Mouse (Mus musculus): ENCODE results near the gene Btbd6. TPM values are rescaled to one million over a fixed set of nuclear protein-coding genes. Genes with fewer than 3 reads are reported as not detected.

The Btbd6 gene
- total and polyA plus RNA-seq, 2 experiments from 2014 or later: 52.1 to 76.1 TPM

DNA sequence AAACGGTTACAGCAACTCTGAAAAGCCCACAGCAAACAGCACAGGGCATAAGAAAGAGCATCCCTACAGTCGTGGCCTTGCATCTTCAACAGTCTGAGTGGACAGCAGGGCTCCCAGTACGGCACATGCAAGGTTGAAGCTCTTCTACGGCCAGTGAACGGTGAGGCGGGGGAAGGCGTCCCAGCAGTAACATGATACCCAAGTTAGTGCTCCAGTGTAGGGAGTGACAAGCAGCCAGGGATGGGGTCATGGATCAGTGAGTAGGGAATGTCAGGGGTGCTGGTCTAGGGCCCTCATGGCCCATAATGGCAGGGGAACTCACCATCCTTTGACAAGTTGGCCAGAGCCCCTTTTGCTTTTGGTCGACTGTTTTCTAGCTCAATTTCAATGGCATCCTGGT lies 7.3 kb upstream of the Btbd6 start:
- 75% methylated on average over 8 of the region's 8 CpGs for WGBS

DNA sequence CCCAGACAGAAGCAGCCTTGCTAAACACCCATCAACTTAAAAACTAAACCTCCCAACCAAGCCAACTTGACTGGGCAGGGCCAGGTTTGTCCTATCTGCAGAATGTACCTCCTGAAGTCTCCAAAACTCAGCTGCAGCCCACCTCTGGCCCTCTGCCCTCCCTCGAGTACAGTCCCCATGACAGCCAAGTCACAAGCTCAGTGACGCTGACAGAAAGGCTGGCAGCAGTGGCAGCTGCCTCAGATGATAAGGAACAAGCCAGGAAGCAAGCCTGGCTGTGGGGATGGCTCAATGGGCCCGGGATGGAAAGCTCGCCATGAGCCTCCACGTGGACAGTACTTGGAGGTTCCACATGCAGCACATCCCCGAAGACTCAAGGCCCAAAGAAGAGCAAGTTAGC lies 6.7 kb upstream of the Btbd6 start:
- DNase-seq (ENCODE audit: low spot score) (no peak), ATAC-seq (no peak)
- Histone ChIP-seq H3K4me1 (ENCODE audit: insufficient read depth, low read length) (no peaks in the 10 kb centered on the region), H3K9me3 (ENCODE audit: low read length) (no peaks in the 10 kb centered on the region), H3K9ac (replicated peaks; ENCODE audit: low read length) (no peak overlapping the region), H3K27ac (no peak overlapping the region), H3K4me2 (ENCODE audit: low read depth, low read length) (no peak overlapping the region), H3K4me3 (ENCODE audit: low read length) (no peak overlapping the region), H3K36me3 (ENCODE audit: insufficient read depth, low read length) (peaks cover 85% of the 10 kb centered on the region), H3K27me3 (ENCODE audit: insufficient read depth, low read length) (no peaks in the 10 kb centered on the region)
- WGBS: 90% methylated on average over 6 of the region's 6 CpGs
- no peak for TF ChIP-seq CTCF (IDR thresholded peaks at IDR 0.05; ENCODE audit: low read depth)

More for the DNA sequence above, 7.3 kb upstream of the Btbd6 start:
- H3K4me3 ChIP-seq (ENCODE audit: low read length): no peak overlapping the region
- ATAC-seq (no peak), DNase-seq (ENCODE audit: low spot score) (no peak)
- H3K9ac ChIP-seq (replicated peaks; ENCODE audit: low read length): no peak overlapping the region
- no peak overlapping the region for H3K27ac ChIP-seq
- no peaks in the 10 kb centered on the region for H3K27me3 ChIP-seq (ENCODE audit: insufficient read depth, low read length)
- TF ChIP-seq CTCF (IDR thresholded peaks at IDR 0.05; ENCODE audit: low read depth): no peak
- H3K36me3 ChIP-seq (ENCODE audit: insufficient read depth, low read length): peaks cover 85% of the 10 kb centered on the region
- H3K9me3 ChIP-seq (ENCODE audit: low read length): no peaks in the 10 kb centered on the region
- no peaks in the 10 kb centered on the region for H3K4me1 ChIP-seq (ENCODE audit: insufficient read depth, low read length)
- H3K4me2 ChIP-seq (ENCODE audit: low read depth, low read length): no peak overlapping the region

DNA sequence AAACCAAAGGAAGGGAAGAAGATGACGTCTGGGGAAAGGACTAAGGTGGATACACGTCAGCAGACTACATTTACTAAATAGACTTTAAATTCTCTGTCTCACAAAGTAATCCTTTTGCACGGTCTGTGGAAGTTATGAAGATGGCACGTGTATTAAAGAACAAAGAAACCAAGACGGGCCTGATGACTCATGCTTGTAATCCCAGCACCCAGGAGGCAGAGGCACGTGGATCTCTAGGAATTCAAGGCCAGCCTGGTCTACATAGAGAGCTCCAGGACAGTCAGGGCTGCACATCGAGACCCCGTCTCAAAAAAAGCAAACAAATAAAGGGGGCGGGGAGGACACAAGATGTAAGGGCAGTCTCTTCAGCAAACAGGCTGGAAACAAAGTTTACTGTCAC lies 1.5 kb upstream of the Btbd6 start:
- Histone ChIP-seq H3K9ac (replicated peaks; ENCODE audit: low read length) (no peak overlapping the region), H3K4me2 (ENCODE audit: low read depth, low read length) (no peak overlapping the region), H3K4me3 (ENCODE audit: low read length) (no peak overlapping the region), H3K9me3 (ENCODE audit: low read length) (no peaks in the 10 kb centered on the region), H3K4me1 (ENCODE audit: insufficient read depth, low read length) (peaks cover 14% of the 10 kb centered on the region), H3K36me3 (ENCODE audit: insufficient read depth, low read length) (peaks cover 59% of the 10 kb centered on the region), H3K27me3 (ENCODE audit: insufficient read depth, low read length) (no peaks in the 10 kb centered on the region), H3K27ac (no peak overlapping the region)
- ATAC-seq (no peak), DNase-seq (ENCODE audit: low spot score) (no peak)
- no peak for TF ChIP-seq CTCF (IDR thresholded peaks at IDR 0.05; ENCODE audit: low read depth)
- 88% methylated on average over 9 of the region's 9 CpGs for WGBS

DNA sequence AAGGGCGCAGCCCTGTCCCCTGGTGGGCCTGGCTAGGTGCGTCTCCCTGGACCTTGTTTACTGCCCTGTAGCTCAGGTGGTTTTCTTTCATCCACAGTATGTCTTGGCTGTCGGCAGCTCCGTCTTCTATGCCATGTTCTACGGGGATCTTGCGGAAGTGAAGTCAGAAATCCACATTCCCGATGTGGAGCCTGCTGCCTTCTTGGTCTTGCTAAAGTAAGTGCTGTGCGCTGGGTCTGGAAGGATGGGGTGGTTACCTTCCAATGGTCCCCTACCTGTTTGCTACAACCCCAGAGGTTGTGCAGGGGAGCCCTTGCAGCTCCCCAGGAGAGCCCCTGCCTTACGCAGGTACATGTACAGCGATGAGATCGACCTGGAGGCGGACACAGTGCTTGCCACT lies 874 bp downstream of the Btbd6 start:
- ATAC-seq: no peak
- 40% methylated on average over 12 of the region's 12 CpGs for WGBS
- peaks cover 14% of the 10 kb centered on the region for H3K4me1 ChIP-seq (ENCODE audit: insufficient read depth, low read length)
- peak overlapping the region; percentile 64 for H3K4me3 ChIP-seq (ENCODE audit: low read length)
- H3K36me3 ChIP-seq (ENCODE audit: insufficient read depth, low read length): peaks cover 60% of the 10 kb centered on the region
- peak overlapping the region; percentile 62 for H3K9ac ChIP-seq (replicated peaks; ENCODE audit: low read length)
- H3K4me2 ChIP-seq (ENCODE audit: low read depth, low read length): peak overlapping the region; percentile 86
- no peak for DNase-seq (ENCODE audit: low spot score)
- peak overlapping the region; percentile 94 for H3K27ac ChIP-seq
- H3K27me3 ChIP-seq (ENCODE audit: insufficient read depth, low read length): no peaks in the 10 kb centered on the region
- no peaks in the 10 kb centered on the region for H3K9me3 ChIP-seq (ENCODE audit: low read length)
- TF ChIP-seq CTCF (IDR thresholded peaks at IDR 0.05; ENCODE audit: low read depth): no peak; the same call in 1 of the 2 replicates

DNA sequence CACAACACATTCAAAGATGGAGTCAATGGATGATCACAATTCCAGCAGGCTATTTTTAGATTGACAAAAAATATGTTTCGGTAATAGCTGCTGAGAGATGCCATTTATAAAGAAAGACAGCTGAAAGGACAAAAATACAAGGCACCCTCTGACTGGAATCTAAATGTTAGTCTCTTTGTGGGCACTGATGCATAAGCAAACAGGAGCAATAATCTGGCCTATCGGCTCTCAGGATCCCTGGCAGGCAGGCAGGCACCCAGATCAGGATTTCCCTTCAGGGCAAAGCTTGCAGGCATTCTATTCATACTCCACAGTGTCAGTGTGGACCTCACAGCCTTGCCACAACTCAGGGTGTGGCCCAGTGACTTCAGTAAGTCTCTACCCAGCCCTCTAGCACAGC lies 5.7 kb downstream of the Btbd6 start:
- H3K4me3 ChIP-seq (ENCODE audit: low read length): no peak overlapping the region
- H3K9me3 ChIP-seq (ENCODE audit: low read length): no peaks in the 10 kb centered on the region
- H3K36me3 ChIP-seq (ENCODE audit: insufficient read depth, low read length): peaks cover 56% of the 10 kb centered on the region
- H3K4me2 ChIP-seq (ENCODE audit: low read depth, low read length): no peak overlapping the region
- DNase-seq (ENCODE audit: low spot score): no peak
- no peak for TF ChIP-seq CTCF (IDR thresholded peaks at IDR 0.05; ENCODE audit: low read depth)
- H3K27ac ChIP-seq: peak overlapping the region; percentile 45; the same call in 1 of the 2 replicates
- H3K4me1 ChIP-seq (ENCODE audit: insufficient read depth, low read length): peaks cover 9% of the 10 kb centered on the region; the same call in 1 of the 2 replicates
- WGBS: 41% methylated on average over 2 of the region's 2 CpGs
- ATAC-seq: peak; percentile 36; the same call in 1 of the 2 replicates
- H3K9ac ChIP-seq (replicated peaks; ENCODE audit: low read length): no peak overlapping the region
- H3K27me3 ChIP-seq (ENCODE audit: insufficient read depth, low read length): no peaks in the 10 kb centered on the region

DNA sequence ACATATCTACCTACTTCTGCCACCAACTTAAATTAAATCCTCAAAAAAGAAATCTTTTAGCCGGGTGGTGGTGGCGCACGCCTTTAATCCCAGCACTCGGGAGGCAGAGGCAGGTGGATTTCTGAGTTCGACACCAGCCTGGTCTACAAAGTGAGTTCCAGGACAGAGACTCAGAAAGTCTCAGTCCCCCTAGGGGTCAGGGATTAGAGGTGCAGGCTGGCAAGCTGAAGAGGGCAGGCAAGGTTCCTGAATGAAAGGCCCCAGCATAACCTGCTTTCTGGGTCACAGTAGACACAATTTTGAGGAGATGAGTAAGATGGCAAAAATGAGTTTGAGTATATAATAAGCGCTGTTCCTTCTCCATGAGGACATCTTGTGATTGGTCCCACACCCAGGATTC lies 9.1 kb downstream of the Btbd6 start:
- Histone ChIP-seq H3K4me3 (ENCODE audit: low read length) (no peak overlapping the region), H3K27me3 (ENCODE audit: insufficient read depth, low read length) (no peaks in the 10 kb centered on the region), H3K27ac (no peak overlapping the region), H3K36me3 (ENCODE audit: insufficient read depth, low read length) (peaks cover 45% of the 10 kb centered on the region), H3K4me1 (ENCODE audit: insufficient read depth, low read length) (no peaks in the 10 kb centered on the region), H3K9me3 (ENCODE audit: low read length) (no peaks in the 10 kb centered on the region), H3K9ac (replicated peaks; ENCODE audit: low read length) (no peak overlapping the region), H3K4me2 (ENCODE audit: low read depth, low read length) (no peak overlapping the region)
- ATAC-seq: no peak
- peak; percentile 48 for TF ChIP-seq CTCF (IDR thresholded peaks at IDR 0.05; ENCODE audit: low read depth)
- no peak for DNase-seq (ENCODE audit: low spot score)
- 97% methylated on average over 6 of the region's 6 CpGs for WGBS

DNA sequence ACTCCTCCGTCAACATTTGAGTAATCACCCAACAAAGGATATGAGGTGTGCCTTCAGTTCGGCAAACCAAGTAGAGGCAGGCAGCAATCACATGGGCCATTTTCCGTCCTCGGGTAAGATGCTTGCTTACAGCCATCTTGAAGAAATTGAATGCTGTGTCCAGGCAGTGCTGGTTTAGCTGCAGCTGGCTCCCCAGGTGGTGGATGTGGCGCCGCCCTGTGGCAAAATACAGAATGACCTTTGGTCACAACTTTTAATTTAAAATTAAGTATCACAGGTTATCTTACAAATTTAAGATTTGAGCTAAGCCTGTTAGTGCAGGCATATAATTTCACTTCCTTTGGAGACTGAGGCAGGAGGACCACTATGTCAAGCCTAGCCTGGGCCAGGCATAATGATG lies 11.6 kb downstream of the Btbd6 start:
- H3K36me3 ChIP-seq (ENCODE audit: insufficient read depth, low read length): peaks cover 31% of the 10 kb centered on the region
- no peaks in the 10 kb centered on the region for H3K9me3 ChIP-seq (ENCODE audit: low read length)
- H3K27me3 ChIP-seq (ENCODE audit: insufficient read depth, low read length): no peaks in the 10 kb centered on the region
- no peak for DNase-seq (ENCODE audit: low spot score)
- H3K9ac ChIP-seq (replicated peaks; ENCODE audit: low read length): no peak overlapping the region
- no peak overlapping the region for H3K4me3 ChIP-seq (ENCODE audit: low read length)
- no peak overlapping the region for H3K4me2 ChIP-seq (ENCODE audit: low read depth, low read length)
- ATAC-seq: no peak
- H3K27ac ChIP-seq: no peak overlapping the region
- peak; percentile 54 for TF ChIP-seq CTCF (IDR thresholded peaks at IDR 0.05; ENCODE audit: low read depth)
- WGBS: 69% methylated on average over 6 of the region's 6 CpGs
- H3K4me1 ChIP-seq (ENCODE audit: insufficient read depth, low read length): no peaks in the 10 kb centered on the region
